Mouse (Mus musculus): ENCODE measurements around the gene Frmd4a.

- TF ChIP-seq CTCF (IDR thresholded peaks at IDR 0.05; ENCODE audit: low read depth) (no peak), EP300 (optimal IDR thresholded peaks at IDR 0.05) (no peak)
Measured at GRCm38 (mm10) chr2:4511080-4511386, 493.5 kb downstream of the Frmd4a start.

All from stomach, postnatal 0 days (tissue).